25 mouse cellular contexts compared by ENCODE assay signal in the genomic region with DNA sequence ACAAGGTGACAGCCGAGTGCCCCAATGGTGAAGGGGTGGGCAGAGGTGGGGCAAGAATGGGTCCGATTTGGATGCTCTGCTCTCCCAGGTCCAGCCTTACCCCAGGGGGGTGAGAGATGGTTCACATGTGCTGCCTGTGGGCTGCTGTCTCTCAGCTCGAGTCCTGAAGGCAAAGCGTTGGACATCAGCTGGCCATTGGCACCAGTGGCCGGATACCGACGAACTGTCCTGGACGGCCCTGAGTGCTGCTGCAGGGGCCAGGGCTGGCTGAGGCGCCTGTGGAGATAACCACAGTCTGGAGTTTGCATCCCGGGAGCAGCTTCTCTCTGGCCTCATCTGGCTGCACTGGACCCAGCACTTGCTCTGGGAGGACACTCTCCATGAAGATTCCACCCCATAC. TPM values are rescaled to one million over a fixed set of nuclear protein-coding genes. Genes with fewer than 3 reads are reported as not detected.
DNase-seq lines count a peak whose midpoint lies in the region; ATAC-seq and TF ChIP-seq lines count a peak whose summit lies in the region.
"Had no signal": no experiment of that assay in that cellular context is flagged by ENCODE, and none has a peak within 500 bp of the region (broad histone marks: within the 10 kb centered on the region; RNA-seq: fewer than 3 reads in every experiment).

No protein-coding gene starts in this region.

- H3K4me2 ChIP-seq in heart, embryonic 12.5 days: no peak overlapping the region
- H3K4me2 ChIP-seq: embryonic facial prominence, embryonic 12.5 days; forebrain, embryonic 13.5 days; forebrain, embryonic 15.5 days had no signal

- no peak for ATAC-seq in heart, embryonic 12.5 days (ENCODE audit: insufficient number of reproducible peaks, low FRiP score)
- ATAC-seq: activated CD4-positive, CD25-positive, alpha-beta regulatory T cell, adult 4 months; CD4-positive, CD25-positive, alpha-beta regulatory T cell, adult 4 months; forebrain, embryonic 13.5 days; forebrain, embryonic 15.5 days; Patski had no signal

- intact Hi-C loops in heart, postnatal 10 days (cut with DNase I): no loop called here
- intact Hi-C loops in heart, postnatal 25 days (cut with DNase I): no loop called here

- no peak overlapping the region for H3K9ac ChIP-seq in heart, embryonic 12.5 days
- H3K9ac ChIP-seq: embryonic facial prominence, embryonic 12.5 days; forebrain, embryonic 13.5 days; forebrain, embryonic 15.5 days had no signal

- 49% methylated on average over 10 of the region's 10 CpGs for WGBS in heart, embryonic 12.5 days
- 68% methylated on average over 10 of the region's 10 CpGs for WGBS in lung, adult 2 months

- H3K36me3 ChIP-seq in heart, embryonic 12.5 days: no peaks in the 10 kb centered on the region
- H3K36me3 ChIP-seq: embryonic facial prominence, embryonic 10.5 days; embryonic facial prominence, embryonic 12.5 days; forebrain, embryonic 15.5 days; G1E had no signal

- H3K9me3 ChIP-seq in heart, embryonic 12.5 days (replicated peaks): no peaks in the 10 kb centered on the region
- H3K9me3 ChIP-seq: embryonic facial prominence, embryonic 10.5 days; embryonic facial prominence, embryonic 12.5 days; forebrain, embryonic 13.5 days; forebrain, embryonic 15.5 days; G1E had no signal

- H3K4me1 ChIP-seq in heart, embryonic 12.5 days (replicated peaks): peaks cover 16% of the 10 kb centered on the region
- H3K4me1 ChIP-seq in lung, adult 2 months (ENCODE audit: control insufficient read depth, insufficient read depth, low read length): no peaks in the 10 kb centered on the region
- H3K4me1 ChIP-seq: forebrain, embryonic 13.5 days; forebrain, embryonic 15.5 days had no signal

- H3K27ac ChIP-seq in heart, embryonic 12.5 days (ENCODE audit: poor library complexity, severe bottlenecking): no peak overlapping the region
- H3K27ac ChIP-seq: embryonic facial prominence, embryonic 10.5 days; embryonic facial prominence, embryonic 12.5 days; forebrain, embryonic 13.5 days; forebrain, embryonic 15.5 days had no signal

- H3K4me3 ChIP-seq in heart, embryonic 12.5 days: no peak overlapping the region
- no peak overlapping the region for H3K4me3 ChIP-seq in lung, adult 2 months (replicated peaks; ENCODE audit: extremely low read depth, low read depth, low read length)
- H3K4me3 ChIP-seq: embryonic facial prominence, embryonic 10.5 days; embryonic facial prominence, embryonic 12.5 days; forebrain, embryonic 13.5 days; forebrain, embryonic 15.5 days had no signal

- no peak for TF ChIP-seq POLR2A in lung, adult 2 months (IDR thresholded peaks at IDR 0.05; ENCODE audit: borderline replicate concordance, extremely low read depth, low read depth, low read length)

- peak; percentile 52 to 67 for DNase-seq in cerebellum, postnatal 10 days
- DNase-seq in cerebellum, adult 11-12 months: no peak
- DNase-seq in heart, postnatal 10 days: peak; percentile 36 to 52
- DNase-seq in heart, adult 8-10 months (ENCODE audit: low spot score): no peak
- peak; percentile 33 for DNase-seq in heart, postnatal 25 days (ENCODE audit: low spot score)
- peak; percentile 43 for DNase-seq in lung, postnatal 10 days
- DNase-seq in lung, adult 2 months: no peak
- DNase-seq: adrenal gland, adult 8-10 months; adrenal gland, postnatal 14 days; adrenal gland, postnatal 36 days; B cell, adult 2 months; cerebellum, adult 18-20 months; cerebellum, adult 8-10 months; cerebellum, adult 9-11 months; cerebellum, postnatal 25 days had no signal

- H3K27me3 ChIP-seq in heart, embryonic 12.5 days (replicated peaks): peaks cover 54% of the 10 kb centered on the region
- H3K27me3 ChIP-seq: forebrain, embryonic 13.5 days; forebrain, embryonic 15.5 days; Patski had no signal

- no peak for TF ChIP-seq CTCF in lung, adult 2 months (IDR thresholded peaks at IDR 0.05; ENCODE audit: insufficient read depth, low read length)

RNA-seq across cellular contexts. Expression of gene Ltbp2, which starts 44.7 kb away (rescaled TPM):
- total RNA-seq in heart, postnatal 10 days (2021): 1 to 10 TPM; 5.6 to 6.1 TPM
- 1 to 10 TPM in 3 of 4 experiments, under 1 TPM in 1; 0.88 to 1.1 (median 1.1) TPM for total RNA-seq in heart, adult 8-10 months (2022)
- total RNA-seq in heart, postnatal 25 days (2021): 1 to 10 TPM; 1.8 to 2.0 TPM
- 0.50 and 0.68 TPM in 2 replicates for polyA plus RNA-seq in heart, embryonic 12.5 days (2016; fragmentation: Nextera tagmentation; extraction: Ambion mirVana)
- polyA plus RNA-seq in lung, adult 2 months (2012; rRNA removed): 91.3 and 96.8 TPM in 2 replicates
- polyA plus RNA-seq: activated CD4-positive, CD25-positive, alpha-beta regulatory T cell, adult 4 months; CD4-positive, CD25-positive, alpha-beta regulatory T cell, adult 4 months; forebrain, embryonic 11.5 days; forebrain, embryonic 13.5 days; G1E had no signal

RNA-seq across cellular contexts. Expression of gene Isca2, which starts 58.6 kb away (rescaled TPM):
- total RNA-seq in heart, postnatal 10 days (2021): 10 to 100 TPM; 71.1 to 76.2 TPM
- total RNA-seq in heart, adult 8-10 months (2022): 100 to 1,000 TPM in 1 of 4 experiments, 10 to 100 TPM in 3; 89.1 to 116 (median 94.9) TPM
- total RNA-seq in heart, postnatal 25 days (2021): 10 to 100 TPM; 80.0 to 84.7 TPM
- polyA plus RNA-seq in heart, embryonic 12.5 days (2016; fragmentation: Nextera tagmentation; extraction: Ambion mirVana): 127 and 137 TPM in 2 replicates
- 28.0 and 34.2 TPM in 2 replicates for polyA plus RNA-seq in lung, adult 2 months (2012; rRNA removed)

RNA-seq across cellular contexts. Expression of gene Npc2, which starts 58.7 kb away (rescaled TPM):
- total RNA-seq in heart, postnatal 10 days (2021): 10 to 100 TPM; 38.8 to 41.4 TPM
- total RNA-seq in heart, adult 8-10 months (2022): 10 to 100 TPM; 26.1 to 29.6 (median 26.9) TPM
- 10 to 100 TPM; 25.7 to 30.4 TPM for total RNA-seq in heart, postnatal 25 days (2021)
- polyA plus RNA-seq in heart, embryonic 12.5 days (2016; fragmentation: Nextera tagmentation; extraction: Ambion mirVana): 55.0 and 56.5 TPM in 2 replicates
- polyA plus RNA-seq in lung, adult 2 months (2012; rRNA removed): 572 and 1,005 TPM in 2 replicates

Comparison
In these comparisons a context has a peak if more than half of its experiments do, and no peak if none do; other contexts are left out.
1. DNase-seq: peak in cerebellum, postnatal 10 days (2 of 2), heart, postnatal 10 days (2 of 2), heart, postnatal 25 days (single experiment) and lung, postnatal 10 days (single experiment); none in cerebellum, adult 11-12 months (single experiment), heart, adult 8-10 months (single experiment) and lung, adult 2 months (single experiment).